Mouse (Mus musculus) cerebellum, adult 2 months (tissue): ENCODE measurements around the gene Nelfb.

ENCODE experiments used
- CTCF ChIP-seq: fragments of 200-500 bp; IDR thresholded peaks from 2 replicates; pipeline ENCODE4 v1.5.1; 2011; ENCODE audit warnings: low read depth, mild to moderate bottlenecking, control low read depth, low read length, moderate library complexity, borderline replicate concordance; ENCODE audit not compliant: insufficient read depth
- POLR2A ChIP-seq: fragments of 200-500 bp; IDR thresholded peaks from 2 replicates; pipeline ENCODE4 v1.6.1; 2011; ENCODE audit warnings: low read length, control low read depth, borderline replicate concordance; ENCODE audit not compliant: insufficient read depth

DNA sequence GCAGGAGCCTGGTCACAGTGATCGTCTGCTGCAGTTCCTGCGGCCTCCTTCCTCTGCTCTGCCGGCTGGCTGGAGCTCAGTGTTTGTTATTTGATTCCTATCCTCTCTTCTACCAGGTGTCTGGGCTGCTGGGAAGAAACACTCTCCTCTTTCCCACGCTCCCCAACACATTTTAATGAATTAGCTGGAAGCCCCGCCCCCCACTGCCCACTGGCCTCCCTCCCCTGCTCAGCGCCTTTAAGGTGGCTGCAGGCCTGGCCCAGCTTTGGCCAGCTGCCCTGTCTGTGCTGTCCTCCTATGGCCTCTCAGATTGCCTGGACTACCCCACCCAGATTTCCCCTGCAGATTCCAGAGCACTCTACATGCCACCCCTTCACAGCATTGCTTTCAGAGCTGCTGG, 33.6 kb downstream of the Nelfb start:
- no peak for TF ChIP-seq POLR2A
- no peak for TF ChIP-seq CTCF
